Mouse (Mus musculus) cerebellum, postnatal 36 days (tissue): ENCODE results near the gene Retreg3.

Experiments
- DNase-seq, 2 experiments: peaks; one replicate each; pipeline ENCODE4 v3.0.0; 2021 to 2022; ENCODE audit warnings: mixed read lengths in 2 of 2

Gene Retreg3

GRCm38 (mm10) chr11:101112186-101112585, 7.5 kb downstream of the Retreg3 start:
- DNase-seq = no peak

DNA sequence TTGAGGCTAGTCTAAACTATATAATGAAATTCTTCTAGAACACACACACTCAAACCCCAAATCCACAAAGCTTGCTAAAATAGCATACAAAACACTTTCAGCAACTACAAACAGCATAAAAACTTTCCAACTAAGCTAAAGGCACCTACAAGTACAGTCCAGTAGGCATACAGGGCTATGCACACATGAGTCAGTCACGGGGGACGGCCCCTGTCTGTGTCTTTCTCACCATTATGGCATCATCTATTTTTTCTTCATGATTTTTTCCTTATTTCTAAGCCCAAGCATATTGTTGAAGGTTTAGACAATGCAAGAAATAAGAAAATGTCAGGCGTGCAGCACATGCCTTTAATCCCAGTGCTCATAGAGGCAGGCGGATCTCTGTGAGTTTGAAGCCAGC, 8.5 kb downstream of the Retreg3 start:
- no peak for DNase-seq

- no peak for DNase-seq
These were observed 9.0 kb downstream of the Retreg3 start for GRCm38 (mm10) chr11:101110708-101111107.

DNA sequence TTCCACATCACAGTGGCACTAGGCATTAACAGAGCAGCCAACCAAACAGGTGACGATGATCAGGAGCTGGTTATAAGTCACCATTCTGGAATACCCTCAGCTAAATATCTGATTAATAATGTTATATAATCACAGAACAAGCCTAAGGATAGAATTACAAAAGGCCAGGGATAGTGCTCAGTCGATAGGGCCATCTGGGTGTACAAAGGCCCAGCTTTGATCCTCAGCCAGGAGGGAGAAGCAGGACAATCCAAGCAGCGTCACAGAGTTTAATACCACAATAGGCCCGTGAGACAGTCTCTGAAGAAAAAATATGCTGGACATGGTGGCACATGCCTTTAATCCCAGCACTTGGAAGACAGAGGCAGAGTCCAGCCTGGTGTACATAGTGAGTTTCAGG, 10.3 kb downstream of the Retreg3 start:
- DNase-seq = no peak

DNA sequence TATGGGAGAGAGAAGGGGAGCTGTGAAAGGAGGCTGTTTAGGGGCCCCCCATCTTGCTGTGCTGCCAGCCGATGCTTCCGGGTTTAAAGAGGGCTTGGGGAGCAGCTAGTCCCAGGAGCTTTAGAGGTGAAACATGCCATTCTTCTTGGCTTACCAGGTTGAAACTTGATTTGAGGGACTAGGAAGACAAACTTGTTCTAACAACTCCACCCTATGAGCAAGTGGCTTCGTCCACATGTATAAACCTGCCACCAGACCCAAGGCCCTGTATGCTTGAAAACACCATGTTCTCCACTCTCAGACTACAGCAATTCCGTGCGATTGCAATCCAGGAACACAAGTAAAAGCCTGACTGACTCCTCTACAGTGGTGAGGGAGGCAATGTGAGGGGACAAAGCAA, 16.7 kb downstream of the Retreg3 start:
- no peak for DNase-seq

DNA sequence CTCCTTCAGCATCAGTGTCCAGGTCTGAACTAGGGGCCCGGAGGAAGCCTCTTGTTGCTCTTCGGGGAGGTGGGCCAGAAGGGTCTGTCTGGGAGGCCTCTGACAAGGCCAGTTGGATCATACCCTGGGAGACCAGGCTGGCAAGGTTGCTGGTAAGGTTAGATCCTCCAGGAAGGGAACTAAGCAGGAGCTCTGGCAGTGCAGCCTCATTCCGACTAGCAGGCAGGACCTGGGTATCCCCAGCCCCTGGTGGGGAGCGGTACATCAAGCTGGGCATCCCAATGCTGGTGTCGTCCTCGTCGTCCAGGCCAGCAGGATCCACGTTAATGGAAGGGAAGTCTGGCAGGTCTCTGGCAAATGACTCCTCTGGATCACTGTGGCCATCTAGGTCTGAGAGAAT, 21.5 kb downstream of the Retreg3 start:
- no peak for DNase-seq

DNA sequence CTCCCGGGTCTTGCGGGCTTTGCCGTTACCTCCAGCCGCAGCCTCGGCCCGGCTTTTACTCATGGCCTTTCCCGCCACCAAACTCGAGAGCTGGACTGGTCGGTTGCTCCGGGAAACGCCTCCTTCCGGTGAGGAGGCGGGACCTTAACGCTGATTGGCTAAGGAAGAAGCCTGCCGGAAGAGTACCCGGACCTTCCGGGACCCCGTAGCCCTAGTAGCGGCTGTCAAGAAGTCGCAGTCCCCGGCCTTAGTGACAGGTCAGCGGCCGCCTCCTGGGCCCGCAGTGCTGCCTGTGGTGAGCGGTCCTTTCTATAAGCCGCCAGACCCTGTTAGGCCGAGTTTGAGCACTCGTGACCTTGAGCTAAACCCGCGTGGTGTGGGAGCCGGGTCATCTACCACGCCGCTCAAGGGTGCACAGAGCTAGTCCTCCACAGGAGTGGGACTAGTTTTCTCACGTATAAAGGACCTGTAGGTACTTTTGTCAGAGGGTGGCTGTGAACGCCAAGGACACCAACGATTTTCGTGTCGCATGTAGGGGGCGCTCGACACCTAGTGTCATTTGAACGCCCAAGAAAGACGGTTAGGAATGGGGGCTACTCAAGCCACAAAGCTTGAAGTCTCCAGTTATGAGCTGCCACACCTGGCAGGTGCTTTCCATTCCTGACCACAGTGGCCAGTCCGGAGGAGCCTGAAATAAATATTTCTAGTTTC, 24.2 kb downstream of the Retreg3 start, which contains the start of gene Psmc3ip:
Gene Psmc3ip, minus strand, starts transcription at position 123 of the 711 bp plus-strand sequence.
- peak; percentile 94 to 95 for DNase-seq

GRCm38 (mm10) chr11:101094930-101095313, 24.8 kb downstream of the Retreg3 start:
- peak in 1 of 2 experiments; percentile 30 for DNase-seq

DNA sequence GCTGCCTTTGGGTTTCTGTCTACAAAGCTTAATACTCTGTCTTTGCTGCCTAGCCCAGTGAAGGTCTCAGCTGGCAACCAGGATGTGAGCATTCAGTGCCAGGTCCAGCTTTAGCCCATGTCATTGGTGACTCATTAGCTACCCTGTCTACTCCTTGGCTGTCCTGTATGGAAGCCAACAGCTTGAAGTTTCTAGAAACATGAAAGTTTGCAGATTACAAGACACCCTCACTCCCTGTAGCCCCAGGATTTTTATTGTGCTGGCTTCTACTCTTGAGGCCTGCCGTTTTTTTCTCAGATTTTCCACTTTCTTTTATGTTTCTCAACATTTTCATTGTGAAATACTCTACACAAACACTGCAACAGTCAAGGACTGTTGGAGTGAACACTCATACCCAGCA, 29.8 kb downstream of the Retreg3 start:
- DNase-seq = no peak

- no peak for DNase-seq
These were observed 32.0 kb downstream of the Retreg3 start for GRCm38 (mm10) chr11:101087682-101088055.

- DNase-seq = peak; percentile 89 to 92
These were observed 32.7 kb downstream of the Retreg3 start, which contains the start of gene Mlx for GRCm38 (mm10) chr11:101086756-101087681. TSS of gene Mlx (plus strand) at chr11:101087277.

- DNase-seq = peak; percentile 45 to 56
These were observed 33.4 kb downstream of the Retreg3 start for GRCm38 (mm10) chr11:101086323-101086674.

- no peak for DNase-seq
These were observed 33.9 kb downstream of the Retreg3 start for GRCm38 (mm10) chr11:101085617-101086322.

GRCm38 (mm10) chr11:101084811-101085210, 34.9 kb downstream of the Retreg3 start:
- DNase-seq = no peak

DNA sequence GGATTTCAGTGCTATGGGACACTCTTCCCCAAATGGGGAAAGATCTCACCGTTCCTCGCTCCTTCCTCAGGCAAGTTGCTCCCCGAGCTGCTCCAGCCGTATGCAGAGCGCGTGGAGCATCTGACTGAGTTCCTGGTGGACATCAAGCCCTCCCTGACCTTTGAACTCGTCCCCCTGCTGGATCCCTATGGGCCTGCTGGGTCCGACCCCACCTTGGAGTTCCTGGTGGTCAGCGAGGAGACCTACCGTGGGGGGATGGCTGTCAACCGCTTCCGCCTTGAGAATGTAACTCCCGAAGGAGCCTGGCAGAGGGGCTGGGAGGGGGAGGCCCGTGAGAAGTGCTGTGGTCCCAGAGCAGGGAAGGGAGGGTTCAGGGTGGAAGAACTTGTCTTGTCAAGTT, 35.4 kb downstream of the Retreg3 start:
- DNase-seq = no peak

- no peak for DNase-seq
These were observed 36.5 kb downstream of the Retreg3 start for GRCm38 (mm10) chr11:101083083-101083697.

- peak; percentile 87 to 88 for DNase-seq
These were observed 37.2 kb downstream of the Retreg3 start, which contains the start of gene Coasy for GRCm38 (mm10) chr11:101082208-101083082. TSS of gene Coasy (plus strand) at chr11:101082565.

DNA sequence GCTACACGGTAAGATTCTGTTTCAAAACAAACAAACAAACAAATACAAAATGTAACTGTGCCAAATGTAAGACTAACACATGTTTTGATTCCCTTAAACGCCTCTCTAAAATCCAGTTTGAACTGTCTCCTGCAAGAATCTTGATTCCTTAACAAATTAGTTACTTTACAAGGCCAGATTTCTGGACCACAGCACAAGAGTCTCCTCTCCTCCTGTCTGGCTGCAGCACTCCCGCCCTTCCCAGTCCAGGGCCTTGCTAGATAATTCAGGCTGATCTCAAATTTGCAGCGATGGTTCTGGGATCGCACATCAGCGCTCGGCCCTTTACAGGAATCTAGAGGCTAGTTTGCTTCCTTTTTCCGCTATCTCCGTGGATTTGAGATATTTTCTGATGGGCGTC, 38.0 kb downstream of the Retreg3 start:
- no peak for DNase-seq

DNA sequence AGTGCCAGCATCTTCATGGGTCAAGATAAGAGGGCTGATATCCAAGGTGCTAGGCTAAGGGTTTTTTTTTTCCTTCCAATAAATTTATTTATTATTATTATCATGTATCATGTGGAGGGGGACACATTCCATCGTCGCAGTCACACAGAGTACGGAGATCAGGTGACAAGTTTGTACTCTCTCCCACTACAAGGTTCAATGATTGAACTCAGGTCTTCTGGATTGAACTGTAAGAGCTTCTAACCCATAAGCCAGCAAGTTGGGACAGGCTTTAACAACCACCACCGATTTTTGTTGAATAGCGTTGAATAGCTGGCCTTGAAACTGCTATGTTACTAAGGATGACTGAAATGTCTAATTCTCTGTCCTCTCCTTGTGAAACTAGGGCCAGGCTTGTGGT, 39.3 kb downstream of the Retreg3 start:
- DNase-seq = no peak

GRCm38 (mm10) chr11:101079746-101080145, 39.9 kb downstream of the Retreg3 start:
- no peak for DNase-seq

- DNase-seq = no peak
These were observed 41.6 kb downstream of the Retreg3 start, which contains the start of gene Hsd17b1 for GRCm38 (mm10) chr11:101078121-101078520. TSS of gene Hsd17b1 (plus strand) at chr11:101078411.
